Mouse (Mus musculus) brain, embryonic 14.5 days (tissue): ENCODE measurements around the gene Pofut2.

Experiments used
- CTCF ChIP-seq: fragments of 200-500 bp; IDR thresholded peaks from 2 replicates; pipeline ENCODE4 v1.5.1; 2012; ENCODE audit warnings: inconsistent platforms, mild to moderate bottlenecking, moderate library complexity, borderline replicate concordance; ENCODE audit not compliant: insufficient read depth, insufficient read length; ENCODE audit errors: extremely low read depth
- POLR2A ChIP-seq: fragments of 200-500 bp; IDR thresholded peaks from 2 replicates; pipeline ENCODE4 v1.6.1; 2012; ENCODE audit warnings: mild to moderate bottlenecking, inconsistent platforms, borderline replicate concordance; ENCODE audit not compliant: poor library complexity, insufficient read depth, insufficient read length, severe bottlenecking; ENCODE audit errors: extremely low read depth

DNA sequence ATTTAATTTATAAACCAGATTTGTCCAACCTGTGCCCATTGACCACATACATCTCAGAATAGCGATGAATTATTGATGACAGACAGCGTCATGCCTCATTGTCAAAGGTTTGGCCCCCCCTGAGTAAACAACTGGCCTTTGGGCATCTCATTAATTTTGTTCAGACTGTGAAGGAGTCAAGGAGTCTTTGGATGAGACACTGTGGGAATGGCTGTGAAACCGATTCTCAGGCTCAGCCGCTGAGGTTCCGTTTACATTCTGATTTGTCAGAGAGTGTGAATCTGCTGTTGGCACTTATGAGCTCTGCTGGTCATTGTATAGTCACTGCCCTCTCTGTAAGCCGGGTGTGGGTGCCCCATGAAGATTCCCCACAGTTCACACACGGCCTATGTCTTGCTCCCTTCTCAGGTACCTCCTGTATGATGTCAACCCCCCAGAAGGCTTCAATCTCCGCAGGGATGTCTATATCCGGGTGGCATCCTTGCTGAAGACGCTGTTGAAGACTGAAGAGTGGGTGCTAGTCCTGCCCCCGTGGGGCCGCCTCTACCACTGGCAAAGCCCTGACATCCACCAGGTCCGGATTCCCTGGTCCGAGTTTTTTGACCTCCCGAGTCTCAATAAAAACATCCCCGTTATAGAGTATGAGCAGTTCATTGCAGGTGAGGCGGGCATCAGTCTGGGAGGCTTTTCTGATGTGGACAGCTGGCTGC, 1.3 kb downstream of the Pofut2 start:
- TF ChIP-seq POLR2A (no peak), CTCF (no peak)
